Mouse (Mus musculus) testis, adult 2 months (tissue): ENCODE results near the gene Rnase11.

Source experiments
- CTCF ChIP-seq: fragments of 200-500 bp; IDR thresholded peaks from 2 replicates; pipeline ENCODE4 v1.5.1; 2012; ENCODE audit warnings: low read depth, mild to moderate bottlenecking, inconsistent platforms, low read length, moderate library complexity; ENCODE audit not compliant: control insufficient read depth, insufficient read depth, insufficient replicate concordance
- POLR2A ChIP-seq: fragments of 200-500 bp; IDR thresholded peaks from 2 replicates; pipeline ENCODE4 v1.6.1; 2012; ENCODE audit warnings: low read depth, mild to moderate bottlenecking, inconsistent platforms, low read length, moderate library complexity; ENCODE audit not compliant: control insufficient read depth

DNA sequence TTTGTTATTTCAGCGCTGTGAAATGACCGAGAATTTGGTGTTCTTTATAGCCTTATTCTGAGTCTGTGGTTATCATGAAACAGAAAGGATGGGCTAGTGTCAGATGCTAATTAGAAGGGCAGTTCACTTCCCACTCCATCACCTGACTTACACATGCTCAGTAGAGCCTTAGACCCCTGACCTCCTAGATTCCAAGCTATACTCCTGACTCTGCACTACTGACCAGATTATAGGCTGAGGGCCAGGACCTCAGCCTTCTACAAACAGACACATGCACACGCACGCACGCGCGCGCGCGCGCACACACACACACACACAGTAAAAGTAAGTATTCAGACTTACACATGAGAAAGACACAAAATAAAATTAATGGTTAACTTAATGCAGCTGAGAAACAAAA is 49.0 kb upstream of the Rnase11 start:
- TF ChIP-seq CTCF (no peak), POLR2A (no peak)
